Mouse (Mus musculus): ENCODE data around the gene Spop.

DNA sequence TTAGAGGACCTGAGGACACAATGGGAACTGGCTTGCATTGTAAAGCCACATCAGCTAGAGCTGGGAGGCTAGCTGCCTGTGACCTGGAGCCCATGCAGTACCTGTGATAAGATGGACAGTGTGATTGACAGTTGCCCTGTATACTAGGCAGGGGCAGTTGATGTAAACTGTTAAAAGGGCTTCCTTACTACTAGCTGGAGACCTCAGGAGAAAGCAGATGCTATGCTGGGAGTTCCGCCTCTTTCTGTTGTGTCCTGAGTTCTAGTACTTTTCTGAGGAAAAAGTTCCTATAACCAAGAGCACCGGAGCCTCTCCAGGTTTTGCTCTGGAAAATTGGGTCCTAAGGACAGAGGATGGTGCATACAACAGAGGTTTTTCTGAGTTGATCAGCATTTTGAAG is 73.4 kb downstream of the Spop start:
- TF ChIP-seq CTCF (IDR thresholded peaks at IDR 0.05; ENCODE audit: borderline replicate concordance, extremely low read depth, insufficient read depth, insufficient read length) (no peak), POLR2A (IDR thresholded peaks at IDR 0.05; ENCODE audit: borderline replicate concordance, extremely low read depth, insufficient read depth, insufficient read length, poor library complexity, severe bottlenecking) (no peak)
